Mouse (Mus musculus) heart, postnatal 36 days (tissue): ENCODE results near the gene Rchy1. TPM values are rescaled to one million over a fixed set of nuclear protein-coding genes. Genes with fewer than 3 reads are reported as not detected.

Source experiments
- DNase-seq, 2 experiments: peaks; one replicate each; pipeline ENCODE4 v3.0.0; 2021 to 2022
- intact Hi-C: fragments of 180-260 bp; cut with DNase I; formaldehyde crosslinking; loops from one replicate; pipeline ENCODE4 v1.15.1; 2025
- total RNA-seq, 2 experiments: library from RNA; stranded (reverse); gene quantifications; 2 replicates each; pipeline ENCODE4 v1.2.3; 2021

Rchy1 gene
- total RNA-seq: 10 to 100 TPM; 30.5 to 31.6 TPM

DNA sequence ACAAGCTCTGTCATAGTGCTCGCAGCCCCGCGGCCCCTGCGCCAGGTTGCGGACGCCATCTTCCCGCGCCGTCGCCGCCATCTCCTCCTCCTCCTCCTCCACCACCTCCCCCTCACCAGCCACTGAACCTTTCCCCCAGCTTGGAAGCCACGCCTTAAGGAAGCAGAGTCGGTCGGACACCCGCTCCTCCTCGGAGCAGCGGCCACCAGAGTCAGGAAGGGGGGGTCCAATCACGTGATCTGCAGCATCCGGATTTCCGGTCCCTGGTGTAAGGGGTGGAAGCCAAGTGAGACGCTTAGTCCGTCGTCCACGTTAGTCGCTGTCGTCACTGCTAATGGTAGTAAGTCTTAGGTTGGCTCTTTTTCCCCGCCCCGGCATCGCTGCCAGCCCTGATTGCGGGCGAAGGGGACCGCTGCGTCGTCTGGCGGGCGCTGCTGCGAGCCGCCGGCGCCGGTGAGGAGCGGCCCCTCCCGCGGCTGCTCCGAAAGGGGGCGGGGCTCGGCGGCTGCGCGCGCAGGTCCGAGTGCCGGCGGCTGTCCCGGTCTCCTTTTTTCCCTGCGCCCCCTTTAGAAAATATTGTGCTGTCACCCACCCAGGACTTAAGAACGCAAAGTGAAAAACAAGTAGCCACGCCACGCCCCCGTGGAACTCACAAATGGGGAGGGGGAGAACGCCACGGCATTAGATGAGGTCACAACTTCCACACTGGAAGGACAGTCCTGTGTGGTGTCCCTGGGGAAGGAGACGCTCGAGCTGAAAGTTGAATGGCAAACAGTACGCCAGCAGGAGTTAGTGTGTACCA lies at the start of gene Rchy1:
TSS of gene Rchy1 (minus strand) at position 430 of the 802 bp plus-strand sequence.
- peak; percentile 94 to 95 for DNase-seq
- intact Hi-C loops: loop anchor here (2.0 to 10.0 kb wide), 5 partner anchors 79 to 1302 kb away; partner anchors contain the start of genes Ccng2, Cdkl2, G3bp2 and Uso1

DNA sequence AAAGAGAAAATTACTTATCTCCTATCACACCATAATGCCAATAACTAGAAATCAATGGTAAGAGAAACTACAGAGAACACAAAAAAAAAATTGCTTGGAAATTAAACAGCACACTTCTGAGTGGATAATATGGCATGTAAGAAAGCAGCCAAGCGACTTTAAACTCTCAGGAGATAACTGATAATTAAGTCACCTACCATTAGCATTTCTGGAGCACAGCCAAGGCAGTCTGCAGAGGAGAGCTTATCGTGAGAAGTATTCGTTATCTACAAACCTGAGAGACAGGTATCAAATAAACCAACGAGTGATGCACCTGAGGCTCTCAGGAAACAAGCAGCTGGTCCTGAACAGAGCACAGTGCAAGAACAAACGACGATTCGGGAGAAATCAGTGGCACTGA lies 48.9 kb upstream of the Rchy1 start:
- no peak for DNase-seq
- intact Hi-C loops: no loop called here

DNA sequence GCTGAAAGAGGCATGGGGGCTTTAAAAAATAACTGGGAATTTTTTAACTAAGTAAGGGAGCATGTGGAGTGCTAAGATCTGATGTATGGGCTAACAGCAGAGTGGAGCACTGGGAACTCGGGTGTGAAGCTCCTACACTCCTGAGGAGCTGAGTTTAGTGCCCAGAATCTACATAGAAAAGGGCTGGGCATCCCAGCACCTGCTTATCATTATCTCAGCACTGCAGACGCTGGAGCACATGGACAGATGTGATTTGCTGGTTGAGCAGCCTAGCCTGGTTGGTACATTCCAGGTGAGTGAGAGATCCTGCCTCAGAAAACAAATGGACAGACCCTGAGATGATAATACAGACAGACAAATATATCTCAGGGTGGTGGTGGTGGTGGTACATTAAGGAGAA lies 47.0 kb upstream of the Rchy1 start:
- intact Hi-C loops: loop anchor here (5.0 kb wide), 1 partner anchor 263 kb away; no protein-coding TSS in a partner anchor
- DNase-seq: no peak

DNA sequence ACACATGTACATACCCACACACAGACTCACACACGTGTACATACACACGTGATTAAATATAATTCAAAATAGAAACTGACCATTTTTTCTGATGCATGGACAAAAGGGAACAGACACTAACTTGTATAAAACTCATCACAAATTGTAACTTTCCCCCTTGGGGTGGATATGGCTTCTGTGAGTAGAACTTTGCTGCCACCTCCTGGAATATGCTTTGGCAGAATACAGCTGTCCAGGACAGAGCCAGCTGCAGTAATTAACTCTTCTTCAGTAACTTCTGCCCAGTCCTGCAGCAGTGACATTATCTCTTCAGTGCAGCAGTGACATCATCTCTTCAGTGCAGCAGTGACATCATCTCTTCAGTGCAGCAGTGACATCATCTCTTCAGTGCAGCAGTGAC lies 40.1 kb upstream of the Rchy1 start:
- intact Hi-C loops: loop anchor here (5.0 kb wide), 1 partner anchor 536 kb away; no protein-coding TSS in a partner anchor
- DNase-seq: peak; percentile 3 to 7

DNA sequence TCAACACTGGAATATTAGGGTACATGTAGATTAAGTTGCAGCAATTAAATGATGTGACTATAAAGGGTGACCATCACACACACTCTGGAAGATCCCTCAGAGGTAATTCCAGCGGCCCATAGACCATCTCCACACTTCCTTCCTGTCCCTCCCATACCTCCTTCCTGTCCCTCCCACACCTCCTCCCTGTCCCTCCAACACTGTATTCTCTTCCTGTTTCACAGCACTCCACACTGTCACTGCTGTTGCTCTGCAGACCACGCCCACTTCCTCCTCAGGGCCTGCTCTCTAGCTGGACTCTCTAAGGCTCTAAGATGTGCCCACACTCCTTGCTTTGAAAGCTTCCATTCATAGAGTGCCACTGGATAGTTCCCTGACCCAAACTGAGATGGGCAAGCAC lies 37.9 kb upstream of the Rchy1 start:
- no peak for DNase-seq
- intact Hi-C loops: loop anchor here (5.0 kb wide), 1 partner anchor 533 kb away; no protein-coding TSS in a partner anchor

DNA sequence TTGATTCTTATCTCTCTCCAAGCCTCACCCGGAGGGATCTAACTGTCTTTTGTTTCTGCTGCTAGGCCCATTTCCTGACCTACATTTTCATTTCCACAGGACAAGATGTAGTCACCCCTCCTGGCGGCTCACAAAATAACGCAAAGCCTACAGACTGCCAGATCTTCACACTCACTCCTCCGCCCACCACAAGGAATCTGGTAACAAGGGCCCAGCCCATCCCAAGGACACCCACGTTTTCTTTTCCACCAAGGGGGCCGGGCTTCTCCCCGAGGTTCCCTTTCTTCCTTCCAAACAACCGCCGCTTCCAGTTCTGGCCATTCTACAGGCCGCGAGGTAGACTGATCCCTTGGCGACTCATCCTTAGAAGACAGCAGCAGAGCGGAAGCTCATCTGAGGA lies 31.7 kb upstream of the Rchy1 start:
- intact Hi-C loops: no loop called here
- DNase-seq: peak; percentile 3 to 4

DNA sequence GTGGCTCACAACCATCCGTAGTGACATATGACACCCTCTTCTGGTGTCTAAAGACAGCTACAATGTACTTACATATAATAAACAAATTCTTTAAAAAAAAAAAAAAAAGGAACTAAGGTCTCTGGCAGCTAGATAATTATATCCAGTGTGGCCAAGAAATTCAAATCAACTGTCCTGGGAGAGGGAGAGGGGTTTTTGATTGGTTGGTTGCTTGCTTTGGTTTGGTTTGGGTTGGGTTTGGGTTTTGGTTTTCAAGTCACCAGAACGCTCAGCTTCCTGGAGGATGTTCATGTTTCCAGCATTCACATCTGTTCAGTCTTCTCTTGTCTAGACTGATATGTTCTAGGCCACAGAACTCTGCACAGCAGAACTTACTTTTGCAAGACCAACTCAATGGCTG lies 30.2 kb upstream of the Rchy1 start:
- intact Hi-C loops: no loop called here
- no peak for DNase-seq

DNA sequence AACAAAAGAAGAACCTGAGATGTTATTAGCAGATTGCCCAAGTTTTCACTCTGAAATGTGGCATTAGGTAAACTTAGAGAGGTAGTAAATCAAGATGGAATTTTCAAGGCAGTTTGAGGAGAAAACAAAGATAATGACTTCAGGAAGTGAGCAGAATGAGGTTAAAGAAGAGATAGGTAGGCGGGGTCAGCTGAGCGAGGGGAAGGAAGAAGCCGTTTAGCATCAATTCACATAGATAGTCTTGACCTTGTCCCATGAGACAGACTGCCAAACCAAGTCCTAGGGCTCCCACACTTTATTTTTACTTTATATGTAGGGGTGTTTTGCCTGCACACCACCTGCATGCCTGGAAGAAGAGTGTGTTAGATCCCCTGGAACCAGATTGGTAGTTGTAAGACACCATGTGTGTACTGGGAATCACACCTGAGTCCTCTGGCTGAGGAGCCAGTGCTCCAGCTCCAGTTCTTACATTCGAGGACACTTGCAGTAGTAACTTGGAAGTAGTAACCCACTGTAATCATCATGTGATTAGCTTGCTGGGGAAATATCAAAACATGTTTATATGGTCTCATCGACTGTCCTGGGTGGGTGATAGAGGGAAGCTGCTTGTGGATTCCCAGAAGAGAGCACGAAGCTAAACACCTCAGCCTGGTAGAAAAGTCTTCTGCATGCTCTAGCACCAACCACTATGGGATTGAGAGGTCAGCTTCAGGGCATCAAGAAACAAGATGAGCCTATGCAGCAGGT lies 28.5 kb upstream of the Rchy1 start:
- no peak for DNase-seq
- intact Hi-C loops: no loop called here

DNA sequence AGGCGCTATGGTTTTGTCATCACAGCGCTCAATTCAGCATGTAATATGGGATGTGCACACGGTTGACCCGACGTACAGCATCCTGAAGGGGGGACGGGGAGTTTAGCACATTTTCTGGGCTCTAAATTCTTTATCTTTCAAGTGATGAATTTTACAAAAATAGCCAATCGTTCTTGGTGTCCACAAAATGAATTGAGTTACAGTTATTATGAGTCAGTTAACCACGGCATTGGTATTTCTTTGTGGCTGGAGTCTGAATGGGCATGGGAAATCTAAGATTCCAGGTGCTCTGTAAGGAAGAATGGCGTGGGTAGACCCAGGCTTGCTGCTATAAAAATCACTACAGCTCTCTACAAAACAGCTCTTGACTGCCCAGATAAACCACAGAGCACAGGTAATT lies 26.4 kb upstream of the Rchy1 start:
- DNase-seq: no peak
- intact Hi-C loops: no loop called here

DNA sequence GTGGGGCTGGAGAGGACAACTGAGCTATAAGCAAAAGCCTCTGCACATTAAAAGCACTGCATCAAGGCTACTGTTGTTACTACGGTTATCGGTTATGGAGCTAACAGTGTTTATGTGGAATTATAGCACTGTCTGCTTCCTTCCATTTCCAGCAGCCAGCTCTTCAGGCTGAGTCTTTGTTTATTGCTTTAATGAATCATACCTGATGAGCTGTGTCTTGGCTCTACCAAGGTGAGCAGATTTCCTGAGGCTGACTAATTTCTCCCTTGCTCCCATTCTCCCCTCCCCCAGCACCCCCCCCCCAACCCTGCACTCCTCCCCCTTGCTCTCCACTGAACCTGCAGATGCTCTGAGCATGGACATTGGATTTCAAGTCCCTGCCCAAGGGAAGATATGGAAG lies 24.9 kb upstream of the Rchy1 start:
- no peak for DNase-seq
- intact Hi-C loops: no loop called here

DNA sequence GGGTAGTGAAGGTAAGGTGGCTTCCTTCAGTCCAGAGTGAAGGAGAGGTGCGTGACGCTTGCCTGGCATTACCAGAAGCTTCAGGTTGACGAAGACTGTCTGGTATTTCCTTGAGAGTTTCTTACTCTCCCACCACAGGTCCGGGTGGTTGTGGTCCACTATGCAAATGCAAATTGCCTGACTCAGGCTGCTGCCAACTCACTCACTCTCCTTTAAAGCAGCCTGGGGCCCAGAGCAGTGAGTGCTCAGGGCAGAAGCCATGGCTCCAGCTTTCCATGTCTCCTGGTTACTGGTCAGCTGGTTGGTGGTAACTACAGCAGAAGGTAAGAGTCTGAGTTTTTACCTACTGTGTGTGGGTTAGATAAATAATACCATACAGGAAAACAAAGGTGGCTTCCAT lies 24.4 kb upstream of the Rchy1 start, which contains the start of gene Odaph:
TSS of gene Odaph (plus strand) at position 240 of the 400 bp plus-strand sequence.
- intact Hi-C loops: no loop called here
- no peak for DNase-seq

DNA sequence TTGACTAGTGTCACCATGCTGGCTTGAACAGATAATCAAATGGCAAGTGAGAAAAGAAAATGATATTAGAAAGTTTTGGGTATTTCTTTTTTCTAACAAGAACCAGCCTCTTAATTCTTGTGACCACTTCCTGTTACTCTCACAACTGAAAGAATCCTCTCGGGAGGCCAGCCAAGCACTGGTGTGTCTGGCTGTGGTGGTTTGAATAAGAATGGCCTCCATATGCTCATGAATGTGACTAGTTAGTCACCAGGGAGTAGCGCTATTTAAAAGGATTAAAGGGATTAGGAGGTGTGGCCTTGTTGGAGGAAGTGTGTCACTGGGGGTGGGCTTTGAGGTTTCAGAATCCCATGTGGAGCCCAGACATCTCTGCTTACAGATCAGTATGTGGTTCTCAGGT lies 22.9 kb upstream of the Rchy1 start:
- intact Hi-C loops: no loop called here
- no peak for DNase-seq

DNA sequence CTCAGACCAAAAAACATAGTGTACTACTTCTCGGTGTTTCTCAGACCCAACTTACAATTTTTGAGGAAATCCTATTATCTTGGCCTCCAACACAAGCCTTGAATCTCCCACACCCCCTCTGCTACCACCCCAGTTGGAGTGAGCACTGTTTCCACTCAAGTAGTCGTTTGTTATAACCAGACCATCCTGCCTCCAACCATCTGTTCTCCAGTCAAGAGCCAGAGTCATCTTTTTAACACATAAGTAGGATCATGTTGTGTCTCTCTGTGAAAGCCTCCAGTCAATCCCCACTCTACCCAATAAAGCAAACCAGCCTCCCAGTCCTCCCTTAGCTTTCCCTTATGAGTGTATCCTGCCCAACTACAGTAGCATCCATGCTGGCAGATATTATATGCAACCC lies 20.6 kb upstream of the Rchy1 start:
- DNase-seq: no peak
- intact Hi-C loops: no loop called here

DNA sequence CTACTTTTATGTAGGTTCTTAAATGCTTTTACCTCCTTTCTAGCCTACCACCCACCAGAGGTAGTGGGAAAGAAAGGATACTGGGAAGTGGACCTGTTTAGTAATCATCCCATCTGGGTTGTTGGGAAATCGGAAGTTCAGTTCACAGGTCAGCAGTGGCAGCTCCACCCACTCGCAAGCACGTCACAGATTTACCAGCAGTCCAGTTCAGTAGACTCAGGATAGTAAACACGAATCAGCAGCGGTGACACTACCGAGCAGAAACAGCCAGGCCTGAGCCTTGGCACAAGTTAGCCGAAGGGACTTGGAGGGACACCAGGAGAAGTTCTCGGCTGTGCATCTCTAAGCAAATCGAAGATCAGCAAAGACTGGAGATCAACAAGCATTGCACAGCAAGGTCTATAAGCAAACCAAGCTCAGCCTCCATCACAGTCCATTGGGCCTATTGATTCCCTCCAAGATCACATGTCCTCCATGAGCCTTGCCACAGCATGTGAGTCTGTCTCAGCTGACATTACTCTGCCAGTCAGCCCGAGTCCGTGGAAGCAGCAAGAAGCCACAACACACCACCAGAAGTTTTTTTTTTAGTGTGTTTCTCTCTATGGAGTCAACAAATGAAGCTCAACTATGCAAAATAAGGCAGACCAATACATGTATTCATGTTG lies 18.4 kb upstream of the Rchy1 start:
- DNase-seq: no peak
- intact Hi-C loops: no loop called here

DNA sequence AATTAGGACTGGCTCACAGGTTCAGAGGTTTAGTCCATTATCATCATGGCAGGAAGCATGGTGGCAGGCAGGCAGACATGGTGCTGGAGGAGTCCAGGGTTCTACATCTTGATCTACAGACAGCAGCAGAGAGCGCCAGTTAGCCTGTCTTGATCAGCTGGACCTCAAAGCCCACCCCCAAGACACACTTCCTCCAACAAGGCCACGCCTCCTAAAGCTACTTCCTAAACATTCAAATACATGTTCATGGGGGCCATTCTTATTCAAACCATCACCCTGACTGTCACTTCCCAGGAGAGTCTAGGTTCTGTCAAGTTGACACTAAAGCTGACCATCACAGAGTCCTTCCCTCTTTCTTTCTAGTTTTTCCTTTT lies 14.5 kb upstream of the Rchy1 start:
- DNase-seq: no peak
- intact Hi-C loops: no loop called here

DNA sequence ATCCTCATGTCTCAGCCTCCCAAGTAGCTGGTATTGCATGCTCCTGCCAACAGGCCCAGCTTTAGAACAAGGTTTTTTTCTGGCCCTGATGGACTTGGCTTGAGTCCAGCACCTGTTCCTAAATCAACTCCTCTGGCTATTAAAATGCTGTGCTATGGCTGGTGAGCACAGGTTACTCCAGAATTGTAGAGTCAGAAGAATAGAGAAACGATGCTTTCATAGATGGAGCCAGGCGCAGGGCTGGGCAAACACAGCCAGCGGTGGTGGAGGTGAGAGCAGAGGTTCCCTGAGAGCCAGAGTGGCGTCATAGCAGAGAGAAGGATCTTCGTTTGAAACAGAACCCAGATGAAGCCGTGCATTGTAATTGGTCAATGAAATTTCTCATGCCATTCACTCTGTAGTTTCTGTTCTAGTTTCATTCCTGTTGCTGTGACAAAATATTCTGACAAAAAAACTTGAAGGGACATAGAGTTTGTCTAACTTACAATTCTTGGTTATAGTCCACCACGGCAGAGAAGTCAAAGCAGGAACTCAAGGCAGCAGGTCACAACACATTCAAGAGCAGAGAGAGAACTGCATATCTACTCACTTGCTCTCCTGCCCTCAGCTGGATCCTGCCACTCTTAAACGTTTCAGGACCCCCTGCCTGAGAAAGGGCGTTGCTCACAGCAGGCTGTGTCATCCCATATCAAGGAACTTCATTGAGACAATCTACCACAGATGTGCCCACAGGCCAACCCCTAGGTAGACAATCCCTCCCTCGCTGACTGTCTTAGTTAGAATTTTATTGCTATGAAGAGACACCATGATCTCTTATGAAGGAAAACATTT lies 13.9 kb upstream of the Rchy1 start:
- intact Hi-C loops: no loop called here
- DNase-seq: no peak

DNA sequence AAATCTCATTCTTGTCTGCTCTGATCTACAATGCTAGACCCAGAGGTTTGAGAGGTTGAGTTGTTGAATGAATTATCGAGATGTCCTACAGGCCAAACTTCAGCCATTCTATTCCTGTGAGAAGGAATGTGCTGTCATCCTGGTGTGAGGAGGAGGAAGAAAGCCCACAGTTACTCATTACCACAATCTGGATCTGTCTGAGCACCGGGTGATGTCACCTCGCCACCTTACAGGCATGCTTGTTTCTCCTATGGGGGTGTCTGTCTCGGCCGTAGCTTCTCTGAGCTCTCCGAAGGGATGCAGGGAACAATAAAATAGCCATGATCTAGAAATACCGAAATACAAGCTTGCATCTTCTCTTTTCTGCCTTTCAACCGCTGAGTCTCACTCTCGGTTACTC lies 12.9 kb upstream of the Rchy1 start:
- no peak for DNase-seq
- intact Hi-C loops: no loop called here

DNA sequence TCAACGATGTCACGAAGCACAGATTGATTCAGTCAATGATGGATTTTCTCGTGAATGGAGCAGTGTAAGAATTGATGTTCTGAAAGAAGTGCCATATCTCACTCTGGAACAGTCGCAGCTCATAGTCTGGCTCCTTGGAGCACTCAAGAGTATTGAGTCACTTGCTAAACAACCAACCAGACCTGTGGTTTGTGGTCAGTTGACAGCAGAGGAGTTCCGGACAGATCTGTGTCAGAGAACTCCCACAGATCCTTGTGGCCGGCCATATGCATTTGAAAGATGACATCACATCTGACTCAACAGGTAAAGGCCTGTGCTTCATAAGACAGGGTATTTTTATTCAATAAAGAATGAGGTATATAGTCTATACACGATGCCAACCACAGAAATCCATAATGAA lies 11.1 kb upstream of the Rchy1 start:
- intact Hi-C loops: no loop called here

DNA sequence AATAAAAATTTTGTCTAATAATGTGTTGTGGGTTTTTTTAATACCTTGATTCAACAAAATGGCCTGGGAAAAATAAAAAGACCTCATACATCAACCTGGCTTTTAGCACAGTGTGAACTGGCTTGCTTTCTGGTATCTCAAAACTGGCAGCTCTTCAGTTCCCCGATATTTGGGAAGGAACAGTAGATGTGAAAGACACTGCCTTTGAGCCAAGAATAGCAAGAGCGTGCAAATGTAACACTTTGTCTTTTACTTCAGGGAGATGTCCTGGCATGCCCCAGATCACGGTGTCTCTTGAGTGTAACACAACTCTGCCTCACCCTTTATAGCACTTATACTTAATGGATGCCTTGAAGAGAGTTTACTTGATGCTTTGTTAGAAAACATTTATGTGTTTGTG lies 9.2 kb upstream of the Rchy1 start:
- intact Hi-C loops: no loop called here

More for the DNA sequence above, 11.1 kb upstream of the Rchy1 start:
- DNase-seq: no peak

DNA sequence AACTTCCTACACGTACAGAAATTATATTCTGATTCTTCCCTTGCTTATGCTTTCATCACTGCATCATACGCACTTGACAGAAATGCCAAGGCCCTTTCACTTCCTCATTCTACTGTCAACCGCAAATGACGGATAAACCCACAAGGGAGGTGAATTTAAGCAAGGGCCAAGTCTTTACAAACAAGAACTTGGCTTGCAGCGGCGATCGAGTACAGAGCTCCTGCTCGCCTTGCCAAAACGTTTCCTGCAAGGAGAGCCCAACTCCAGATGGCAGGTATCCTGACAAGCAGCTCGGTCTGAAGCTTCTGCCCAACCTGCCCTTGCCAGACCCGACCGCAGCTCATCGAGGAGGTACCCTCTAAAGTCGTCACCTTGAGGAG lies 619 bp downstream of the Rchy1 start:
- intact Hi-C loops: loop anchor here (2.0 to 10.0 kb wide), 5 partner anchors 80 to 1303 kb away; partner anchors contain the start of genes Ccng2, Cdkl2, G3bp2 and Uso1
- no peak for DNase-seq

More for the DNA sequence above, 9.2 kb upstream of the Rchy1 start:
- no peak for DNase-seq
